Mouse (Mus musculus) heart, postnatal 0 days (tissue): ENCODE results near the gene Vat1. TPM values are rescaled to one million over a fixed set of nuclear protein-coding genes. Genes with fewer than 3 reads are reported as not detected.
A peak's percentile ranks its signal among the peaks of the same experiment; 100 is the strongest.

Experiments
- ATAC-seq: fragments of 200-750 bp; cut with Nextera tagmentation; 2 replicates; pipeline ENCODE4 v1.8.0; 2017; ENCODE audit warnings: low read depth, moderate number of reproducible peaks, moderate library complexity; ENCODE audit not compliant: insufficient read depth
- DNase-seq: peaks from one replicate; pipeline ENCODE4 v3.0.0-alpha.2; 2016; ENCODE audit warnings: low spot score
- H3K27ac ChIP-seq: fragments of 300-500 bp; sonication (generic); 2 replicates; pipeline ENCODE4 v1.5.1; 2014; ENCODE audit warnings: low read depth, mild to moderate bottlenecking
- H3K27me3 ChIP-seq: fragments of 300-500 bp; sonication (generic); 2 replicates; pipeline ENCODE4 v1.6.1; 2014; ENCODE audit warnings: low read length, mixed read lengths; ENCODE audit not compliant: control insufficient read depth, insufficient read depth
- H3K36me3 ChIP-seq: fragments of 300-500 bp; sonication (generic); replicated peaks from 2 replicates; pipeline ENCODE4 v1.6.1; 2014; ENCODE audit warnings: low read length, mixed read lengths; ENCODE audit not compliant: control insufficient read depth, insufficient read depth
- H3K4me1 ChIP-seq: fragments of 300-500 bp; sonication (generic); 2 replicates; pipeline ENCODE4 v1.6.1; 2014; ENCODE audit warnings: antibody characterized with exemption; ENCODE audit not compliant: control insufficient read depth, insufficient read depth
- H3K4me2 ChIP-seq: fragments of 300-500 bp; sonication (generic); 2 replicates; pipeline ENCODE4 v1.6.1; 2014; ENCODE audit warnings: low read depth, mild to moderate bottlenecking, low read length, moderate library complexity
- H3K4me3 ChIP-seq: fragments of 300-500 bp; sonication (generic); 2 replicates; pipeline ENCODE4 v1.5.1; 2014; ENCODE audit warnings: low read depth, low read length
- H3K9ac ChIP-seq: fragments of 300-500 bp; sonication (generic); replicated peaks from 2 replicates; pipeline ENCODE4 v1.6.1; 2014; ENCODE audit warnings: low read depth, low read length, mixed read lengths
- H3K9me3 ChIP-seq: fragments of 300-500 bp; sonication (generic); replicated peaks from 2 replicates; pipeline ENCODE4 v1.6.1; 2016; ENCODE audit warnings: low read length; ENCODE audit not compliant: control insufficient read depth
- CTCF ChIP-seq: IDR thresholded peaks from 2 replicates; pipeline ENCODE4 v1.5.1; 2016; ENCODE audit warnings: antibody characterized with exemption, control low read depth, low read depth
- EP300 ChIP-seq: IDR thresholded peaks from 2 replicates; pipeline ENCODE4 v1.6.1; 2016; ENCODE audit warnings: antibody characterized with exemption, low read depth
- WGBS: fragments of 180-500 bp; shearing (Covaris S2); extraction: QIAGEN DNeasy Blood & Tissue Kit; methylation state at CpG from one replicate; pipeline ENCODE4 v1.1.7; 2014; 5-methylcytosine and 5-hydroxymethylcytosine counted together
- polyA plus RNA-seq: library from polyadenylated mRNA; unstranded; fragments of >200 nt; fragmentation: Nextera tagmentation; extraction: Ambion mirVana; gene quantifications from 2 replicates; pipeline ENCODE4 v1.2.1, GENCODE M21; 2015
- total RNA-seq: library from RNA; depleted of rRNA; stranded (reverse); fragments of >200 nt; gene quantifications from 2 replicates; pipeline ENCODE4 v1.2.3, GENCODE M21; 2014; ENCODE audit warnings: low replicate concordance

Vat1 gene
- total and polyA plus RNA-seq, 2 experiments from 2014 or later = 19.7 to 82.0 TPM

DNA sequence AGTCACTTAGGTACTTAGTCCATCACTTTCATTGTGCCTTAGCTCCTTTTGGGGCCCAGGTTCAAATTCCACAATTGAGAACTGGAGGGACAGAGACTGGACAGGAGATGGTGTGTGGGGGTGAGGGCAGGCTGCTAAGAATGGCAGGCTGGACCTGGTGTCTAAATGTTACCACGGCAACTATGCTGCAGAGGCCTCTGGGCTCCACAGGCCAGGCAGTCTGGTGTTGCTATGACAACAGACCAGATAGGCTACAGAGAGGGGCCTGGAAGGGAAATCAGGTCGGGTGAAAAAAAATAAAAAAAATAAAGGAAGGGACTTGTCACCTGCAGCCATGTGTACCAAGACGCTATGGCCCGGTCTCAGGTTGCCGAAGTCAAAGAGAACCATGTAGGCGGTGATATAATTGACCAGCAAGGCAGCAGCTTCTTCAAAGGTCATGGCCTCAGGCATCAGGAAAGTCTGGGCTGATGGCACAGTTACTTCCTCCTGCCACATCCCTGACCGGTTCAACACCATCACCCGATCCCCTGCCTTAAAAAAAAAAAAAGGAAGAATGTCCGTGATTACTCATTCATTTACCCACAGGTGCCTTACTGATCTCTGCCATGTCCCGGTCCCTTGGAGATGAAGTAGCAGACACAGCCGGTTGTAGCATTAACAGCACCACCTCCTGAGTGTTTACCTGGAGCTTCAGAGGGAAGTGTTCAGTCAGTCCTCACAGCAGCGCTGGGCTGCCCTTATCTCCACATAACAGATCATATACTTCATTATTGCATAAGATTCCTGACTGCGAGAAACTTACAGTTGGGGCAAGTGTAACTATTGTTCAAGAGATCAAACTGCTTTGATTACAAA is 3.2 kb downstream of the Vat1 start:
- WGBS = 51% methylated on average over 13 of the region's 13 CpGs
- H3K4me3 ChIP-seq = no peak overlapping the region
- H3K4me2 ChIP-seq = no peak overlapping the region
- 0 out of 2 replicates have a peak, but pooled peaks cover 3% of the 10 kb centered on the region for H3K4me1 ChIP-seq
- H3K9ac ChIP-seq = no peak overlapping the region
- TF ChIP-seq CTCF (no peak), EP300 (no peak)
- H3K36me3 ChIP-seq = peaks cover 50% of the 10 kb centered on the region
- ATAC-seq = no peak
- no peak for DNase-seq
- no peaks in the 10 kb centered on the region for H3K9me3 ChIP-seq
- no peaks in the 10 kb centered on the region for H3K27me3 ChIP-seq
- H3K27ac ChIP-seq = no peak overlapping the region

DNA sequence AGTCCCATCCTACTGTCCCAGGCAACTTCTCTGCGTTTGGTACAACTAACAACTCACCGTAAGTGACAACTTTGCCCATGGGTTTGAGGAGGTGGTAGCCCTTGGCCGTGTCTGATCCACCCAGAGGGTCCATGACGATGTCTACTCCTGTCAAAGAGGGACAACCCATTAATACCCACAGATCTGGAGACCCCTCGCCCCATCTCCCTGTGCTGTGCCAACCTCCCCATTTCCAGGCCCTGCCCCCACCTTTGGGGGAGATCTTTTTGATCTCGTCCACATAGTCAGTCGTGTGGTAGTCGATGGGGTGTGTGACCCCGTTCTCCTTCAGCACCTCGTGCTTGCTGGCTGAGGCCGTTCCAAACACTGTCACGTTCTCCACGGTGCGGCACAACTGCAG is 3.9 kb downstream of the Vat1 start:
- H3K9me3 ChIP-seq = no peaks in the 10 kb centered on the region
- no peak overlapping the region for H3K4me3 ChIP-seq
- peaks cover 56% of the 10 kb centered on the region for H3K36me3 ChIP-seq
- H3K4me1 ChIP-seq = 0 out of 2 replicates have a peak, but pooled peaks cover under 1% of the 10 kb centered on the region
- H3K4me2 ChIP-seq = no peak overlapping the region
- ATAC-seq = no peak
- WGBS = 85% methylated on average over 14 of the region's 14 CpGs
- H3K27ac ChIP-seq = no peak overlapping the region
- no peak for DNase-seq
- no peaks in the 10 kb centered on the region for H3K27me3 ChIP-seq
- no peak for TF ChIP-seq CTCF
- TF ChIP-seq EP300 = no peak
- no peak overlapping the region for H3K9ac ChIP-seq

DNA sequence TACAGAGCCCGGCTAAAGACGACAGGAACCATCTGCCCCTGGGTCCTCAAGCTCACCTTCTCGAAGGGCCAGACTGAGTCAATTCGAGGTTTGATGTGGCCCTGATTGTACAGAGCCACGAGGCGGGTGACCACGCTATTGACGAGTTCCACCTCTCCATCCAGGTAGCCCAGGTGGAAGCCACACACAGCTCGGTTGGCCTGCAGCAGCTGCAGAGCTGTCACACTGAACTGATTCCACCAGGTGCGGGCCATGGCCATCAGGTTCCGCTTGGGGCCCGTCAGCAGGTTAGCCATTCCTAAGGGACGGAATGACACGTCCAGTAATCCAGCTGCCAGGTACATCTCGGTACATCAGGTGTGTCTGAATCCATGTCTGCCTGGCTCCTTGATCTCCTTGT is 5.7 kb downstream of the Vat1 start:
- Histone ChIP-seq H3K27me3 (no peaks in the 10 kb centered on the region), H3K36me3 (peaks cover 64% of the 10 kb centered on the region), H3K27ac (no peak overlapping the region), H3K9ac (no peak overlapping the region), H3K4me1 (no peaks in the 10 kb centered on the region), H3K4me2 (no peak overlapping the region), H3K9me3 (no peaks in the 10 kb centered on the region), H3K4me3 (no peak overlapping the region)
- TF ChIP-seq EP300 (no peak), CTCF (no peak)
- WGBS = 84% methylated on average over 15 of the region's 15 CpGs
- ATAC-seq = no peak
- DNase-seq = no peak

DNA sequence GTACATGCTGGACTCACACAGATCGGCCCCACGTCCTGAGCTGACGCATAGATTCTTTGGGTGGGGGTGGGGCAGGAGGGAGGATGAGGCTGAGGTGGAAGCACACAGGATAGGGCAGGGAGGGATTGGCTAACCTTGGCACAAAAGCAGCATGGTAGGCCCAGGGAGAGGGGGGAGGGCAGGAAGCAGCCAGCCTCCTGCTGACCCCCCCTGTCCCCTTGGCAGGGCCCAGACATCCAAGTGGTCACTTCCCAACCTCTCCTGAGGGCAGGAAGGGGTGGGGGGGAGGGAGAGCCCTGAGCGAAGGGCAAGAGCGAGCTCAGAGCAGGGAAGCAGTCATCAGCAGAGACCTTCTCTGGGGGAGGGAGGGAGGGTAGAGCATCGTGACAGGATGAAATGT is 6.3 kb downstream of the Vat1 start:
- peaks cover 64% of the 10 kb centered on the region for H3K36me3 ChIP-seq
- no peak for TF ChIP-seq EP300
- no peak for TF ChIP-seq CTCF
- no peaks in the 10 kb centered on the region for H3K4me1 ChIP-seq
- H3K27me3 ChIP-seq = no peaks in the 10 kb centered on the region
- 36% methylated on average over 6 of the region's 6 CpGs for WGBS
- no peak overlapping the region for H3K27ac ChIP-seq
- DNase-seq = no peak
- peak; percentile 21; the same call in 1 of the 2 replicates for ATAC-seq
- H3K9ac ChIP-seq = no peak overlapping the region
- no peak overlapping the region for H3K4me3 ChIP-seq
- H3K4me2 ChIP-seq = no peak overlapping the region
- no peaks in the 10 kb centered on the region for H3K9me3 ChIP-seq

DNA sequence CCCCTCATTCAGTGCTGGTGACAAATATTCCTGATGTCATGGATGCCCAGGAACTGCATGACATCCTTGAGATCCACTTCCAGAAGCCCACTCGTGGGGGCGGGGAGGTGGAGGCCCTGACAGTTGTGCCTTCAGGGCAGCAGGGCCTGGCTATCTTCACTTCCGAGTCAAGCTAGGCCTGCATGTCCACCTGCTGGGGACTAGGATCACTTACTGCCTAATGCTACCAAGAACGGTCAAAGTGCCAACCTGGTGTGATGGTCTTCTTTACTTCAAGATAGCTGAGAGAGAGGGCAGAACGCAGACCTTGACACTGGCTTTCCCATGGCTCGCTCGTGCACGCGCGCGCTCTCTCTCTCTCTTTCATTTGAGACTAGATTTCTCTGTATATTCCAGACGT is 7.8 kb downstream of the Vat1 start:
- peaks cover 64% of the 10 kb centered on the region for H3K36me3 ChIP-seq
- H3K9ac ChIP-seq = no peak overlapping the region
- no peak for ATAC-seq
- no peak for DNase-seq
- no peaks in the 10 kb centered on the region for H3K4me1 ChIP-seq
- WGBS = 85% methylated on average over 12 of the region's 12 CpGs
- no peak overlapping the region for H3K27ac ChIP-seq
- H3K9me3 ChIP-seq = no peaks in the 10 kb centered on the region
- H3K4me3 ChIP-seq = no peak overlapping the region
- H3K4me2 ChIP-seq = no peak overlapping the region
- H3K27me3 ChIP-seq = no peaks in the 10 kb centered on the region
- TF ChIP-seq EP300 = no peak
- no peak for TF ChIP-seq CTCF
